Mouse (Mus musculus) midbrain, postnatal 0 days (tissue): ENCODE data around the gene Zmiz1. TPM values are rescaled to one million over a fixed set of nuclear protein-coding genes. Genes with fewer than 3 reads are reported as not detected.

ENCODE experiments used
- ATAC-seq: fragments of 200-750 bp; cut with Nextera tagmentation; 2 replicates; pipeline ENCODE4 v1.8.0; 2017; ENCODE audit warnings: moderate number of reproducible peaks, mild to moderate bottlenecking, moderate TSS enrichment, moderate library complexity; ENCODE audit not compliant: low FRiP score
- DNase-seq: peaks from one replicate; pipeline ENCODE4 v3.0.0-alpha.2; 2015; ENCODE audit warnings: low spot score
- H3K27ac ChIP-seq: fragments of 300-500 bp; sonication (generic); 2 replicates; pipeline ENCODE4 v1.5.1; 2014; ENCODE audit warnings: low read depth, mild to moderate bottlenecking, low read length, mixed read lengths
- H3K27me3 ChIP-seq: fragments of 300-500 bp; sonication (generic); 2 replicates; pipeline ENCODE4 v1.6.1; 2014; ENCODE audit warnings: low read length, control low read depth, mixed read lengths; ENCODE audit not compliant: insufficient read depth
- H3K36me3 ChIP-seq: fragments of 300-500 bp; sonication (generic); 2 replicates; pipeline ENCODE4 v1.6.1; 2014; ENCODE audit warnings: low read length, control low read depth, mixed read lengths; ENCODE audit not compliant: insufficient read depth
- H3K4me1 ChIP-seq: fragments of 300-500 bp; sonication (generic); 2 replicates; pipeline ENCODE4 v1.6.1; 2014; ENCODE audit warnings: mild to moderate bottlenecking, control low read depth, antibody characterized with exemption, low read length, mixed read lengths; ENCODE audit not compliant: insufficient read depth
- H3K4me2 ChIP-seq: fragments of 300-500 bp; sonication (generic); 2 replicates; pipeline ENCODE4 v1.6.1; 2014; ENCODE audit warnings: low read depth, mild to moderate bottlenecking, low read length, mixed read lengths; ENCODE audit not compliant: poor library complexity, severe bottlenecking
- H3K4me3 ChIP-seq: fragments of 300-500 bp; sonication (generic); 2 replicates; pipeline ENCODE4 v1.5.1; 2014; ENCODE audit warnings: low read depth, mild to moderate bottlenecking, low read length, moderate library complexity
- H3K9ac ChIP-seq: fragments of 300-500 bp; sonication (generic); replicated peaks from 2 replicates; pipeline ENCODE4 v1.6.1; 2014; ENCODE audit warnings: mild to moderate bottlenecking, low read length, moderate library complexity, mixed read lengths; ENCODE audit not compliant: poor library complexity, severe bottlenecking
- H3K9me3 ChIP-seq: fragments of 300-500 bp; sonication (generic); 2 replicates; pipeline ENCODE4 v1.6.1; 2016; ENCODE audit warnings: low read length, control low read depth
- CTCF ChIP-seq: IDR thresholded peaks from 2 replicates; pipeline ENCODE4 v1.5.1; 2016; ENCODE audit warnings: antibody characterized with exemption, mild to moderate bottlenecking
- WGBS: fragments of 180-500 bp; shearing (Covaris S2); extraction: QIAGEN DNeasy Blood & Tissue Kit; methylation state at CpG from one replicate; pipeline ENCODE4 v1.1.7; 2014; 5-methylcytosine and 5-hydroxymethylcytosine counted together
- polyA plus RNA-seq: library from polyadenylated mRNA; unstranded; fragments of >200 nt; fragmentation: Nextera tagmentation; extraction: Ambion mirVana; gene quantifications from 2 replicates; pipeline ENCODE4 v1.2.1, GENCODE M21; 2015
- total RNA-seq: library from RNA; depleted of rRNA; stranded (reverse); fragments of >200 nt; gene quantifications from 2 replicates; pipeline ENCODE4 v1.2.3, GENCODE M21; 2014

Gene Zmiz1
- total and polyA plus RNA-seq, 2 experiments from 2014 or later = 51.7 to 130 TPM

- no peak overlapping the region for H3K9ac ChIP-seq
- no peak for TF ChIP-seq CTCF
- no peak overlapping the region for H3K27ac ChIP-seq
- no peaks in the 10 kb centered on the region for H3K9me3 ChIP-seq
- H3K27me3 ChIP-seq = no peaks in the 10 kb centered on the region
- peaks cover 20% of the 10 kb centered on the region for H3K36me3 ChIP-seq
- no peak overlapping the region for H3K4me2 ChIP-seq
- H3K4me1 ChIP-seq = peaks cover 37% of the 10 kb centered on the region
- no peak for DNase-seq
- no peak for ATAC-seq
- WGBS = 40% methylated on average over 2 of the region's 3 CpGs
- no peak overlapping the region for H3K4me3 ChIP-seq
These were observed 41.6 kb downstream of the Zmiz1 start for GRCm38 (mm10) chr14:25500511-25501120.

- no peaks in the 10 kb centered on the region for H3K9me3 ChIP-seq
- no peak for TF ChIP-seq CTCF
- H3K27me3 ChIP-seq = no peaks in the 10 kb centered on the region
- ATAC-seq = no peak
- no peak for DNase-seq
- peaks cover 25% of the 10 kb centered on the region for H3K36me3 ChIP-seq
- peaks cover 31% of the 10 kb centered on the region for H3K4me1 ChIP-seq
- H3K9ac ChIP-seq = no peak overlapping the region
- no peak overlapping the region for H3K4me3 ChIP-seq
- WGBS = 85% methylated on average over 5 of the region's 5 CpGs
- H3K27ac ChIP-seq = no peak overlapping the region
- no peak overlapping the region for H3K4me2 ChIP-seq
These were observed 42.5 kb downstream of the Zmiz1 start for GRCm38 (mm10) chr14:25501481-25501880.

- no peak overlapping the region for H3K27ac ChIP-seq
- peaks cover 25% of the 10 kb centered on the region for H3K4me1 ChIP-seq
- H3K36me3 ChIP-seq = peaks cover 25% of the 10 kb centered on the region
- no peak overlapping the region for H3K4me2 ChIP-seq
- H3K4me3 ChIP-seq = no peak overlapping the region
- DNase-seq = no peak
- ATAC-seq = no peak
- 91% methylated on average over 3 of the region's 3 CpGs for WGBS
- H3K27me3 ChIP-seq = no peaks in the 10 kb centered on the region
- no peaks in the 10 kb centered on the region for H3K9me3 ChIP-seq
- no peak overlapping the region for H3K9ac ChIP-seq
- TF ChIP-seq CTCF = no peak
These were observed 43.4 kb downstream of the Zmiz1 start for GRCm38 (mm10) chr14:25502355-25502754.

- Histone ChIP-seq H3K36me3 (peaks cover 25% of the 10 kb centered on the region), H3K27me3 (no peaks in the 10 kb centered on the region), H3K4me1 (peaks cover 10% of the 10 kb centered on the region; the same call in 1 of the 2 replicates), H3K27ac (no peak overlapping the region), H3K4me3 (no peak overlapping the region), H3K9me3 (no peaks in the 10 kb centered on the region), H3K4me2 (no peak overlapping the region), H3K9ac (no peak overlapping the region)
- no peak for TF ChIP-seq CTCF
- DNase-seq = no peak
- no peak for ATAC-seq
- WGBS = 78% methylated on average over 3 of the region's 3 CpGs
These were observed 45.3 kb downstream of the Zmiz1 start for GRCm38 (mm10) chr14:25504241-25504640.

GRCm38 (mm10) chr14:25505201-25505671 lies 46.3 kb downstream of the Zmiz1 start:
- Histone ChIP-seq H3K4me2 (no peak overlapping the region), H3K36me3 (peaks cover 27% of the 10 kb centered on the region), H3K27ac (no peak overlapping the region), H3K4me3 (no peak overlapping the region), H3K9me3 (no peaks in the 10 kb centered on the region), H3K9ac (no peak overlapping the region), H3K4me1 (peaks cover 4% of the 10 kb centered on the region; the same call in 1 of the 2 replicates), H3K27me3 (no peaks in the 10 kb centered on the region)
- 73% methylated on average over 6 of the region's 6 CpGs for WGBS
- ATAC-seq (no peak), DNase-seq (no peak)
- no peak for TF ChIP-seq CTCF

GRCm38 (mm10) chr14:25508111-25508756 lies 49.2 kb downstream of the Zmiz1 start:
- Histone ChIP-seq H3K36me3 (peaks cover 24% of the 10 kb centered on the region), H3K27me3 (no peaks in the 10 kb centered on the region), H3K9me3 (no peaks in the 10 kb centered on the region), H3K4me1 (peaks cover 14% of the 10 kb centered on the region; the same call in 1 of the 2 replicates), H3K9ac (no peak overlapping the region), H3K4me2 (no peak overlapping the region), H3K4me3 (no peak overlapping the region), H3K27ac (no peak overlapping the region)
- WGBS = 74% methylated on average over 13 of the region's 13 CpGs
- no peak for TF ChIP-seq CTCF
- ATAC-seq = no peak
- DNase-seq = no peak
